Mouse (Mus musculus): ENCODE measurements around the gene Scaf1.

- no peak for TF ChIP-seq CTCF (IDR thresholded peaks at IDR 0.05; ENCODE audit: control insufficient read depth, insufficient read depth, low read length)
- TF ChIP-seq POLR2A (IDR thresholded peaks at IDR 0.05; ENCODE audit: borderline replicate concordance, control insufficient read depth, low read depth, low read length), result no peak
These were observed 32.1 kb upstream of the Scaf1 start for GRCm38 (mm10) chr7:45048001-45048890.
